Mouse (Mus musculus): Measurements from ENCODE around the gene Tceal8.

Tceal8 gene

DNA sequence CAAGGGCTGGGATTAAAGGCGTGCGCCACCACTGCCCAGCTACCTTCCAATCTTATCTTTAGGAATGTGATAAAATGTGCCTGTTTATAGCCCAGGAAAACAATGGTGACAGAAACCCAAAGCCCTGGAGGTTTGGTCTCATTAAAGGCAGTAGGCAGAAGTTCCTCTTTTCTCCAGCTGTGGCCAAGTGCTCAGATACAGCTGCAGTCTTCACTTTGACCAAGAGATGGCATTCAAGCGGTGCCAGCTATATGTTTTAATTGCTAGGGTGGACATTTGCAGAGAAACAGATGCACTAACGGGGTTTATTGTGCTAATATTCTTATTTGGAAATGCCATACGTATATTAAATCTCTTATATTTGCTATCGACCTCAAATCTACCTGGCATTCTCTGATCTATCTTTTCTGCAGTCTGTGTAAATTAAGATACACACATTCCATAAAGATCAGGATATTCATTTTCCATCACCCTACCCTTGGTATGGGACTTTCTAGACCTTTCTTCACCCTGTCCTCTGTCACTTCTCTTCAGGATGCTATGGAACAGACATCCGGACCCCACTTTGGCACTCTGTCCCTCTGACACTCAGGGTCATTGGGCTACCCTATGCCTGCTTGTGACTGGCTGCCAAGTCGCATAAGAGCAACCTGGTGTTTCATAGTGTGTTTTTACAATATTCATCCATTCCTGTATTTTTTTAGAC lies 45.0 kb downstream of the Tceal8 start:
- no peak for DNase-seq

Measured in thymus, postnatal 25 days (tissue).